Mouse (Mus musculus) heart, postnatal 0 days (tissue): ENCODE measurements at regions not wholly inside any gene's neighbourhood (a gene's known extent, or its start where the extent isn't known, plus 50 kb on each side); places are given as distances from the start of the nearest gene placed in this dataset.

Experiments
- ATAC-seq: fragments of 200-750 bp; cut with Nextera tagmentation; 2 replicates; pipeline ENCODE4 v1.8.0; 2017; ENCODE audit warnings: low read depth, moderate number of reproducible peaks, moderate library complexity; ENCODE audit not compliant: insufficient read depth
- DNase-seq: peaks from one replicate; pipeline ENCODE4 v3.0.0-alpha.2; 2016; ENCODE audit warnings: low spot score
- H3K27ac ChIP-seq: fragments of 300-500 bp; sonication (generic); 2 replicates; pipeline ENCODE4 v1.5.1; 2014; ENCODE audit warnings: low read depth, mild to moderate bottlenecking
- H3K27me3 ChIP-seq: fragments of 300-500 bp; sonication (generic); 2 replicates; pipeline ENCODE4 v1.6.1; 2014; ENCODE audit warnings: low read length, mixed read lengths; ENCODE audit not compliant: control insufficient read depth, insufficient read depth
- H3K36me3 ChIP-seq: fragments of 300-500 bp; sonication (generic); replicated peaks from 2 replicates; pipeline ENCODE4 v1.6.1; 2014; ENCODE audit warnings: low read length, mixed read lengths; ENCODE audit not compliant: control insufficient read depth, insufficient read depth
- H3K4me1 ChIP-seq: fragments of 300-500 bp; sonication (generic); 2 replicates; pipeline ENCODE4 v1.6.1; 2014; ENCODE audit warnings: antibody characterized with exemption; ENCODE audit not compliant: control insufficient read depth, insufficient read depth
- H3K4me2 ChIP-seq: fragments of 300-500 bp; sonication (generic); 2 replicates; pipeline ENCODE4 v1.6.1; 2014; ENCODE audit warnings: low read depth, mild to moderate bottlenecking, low read length, moderate library complexity
- H3K4me3 ChIP-seq: fragments of 300-500 bp; sonication (generic); 2 replicates; pipeline ENCODE4 v1.5.1; 2014; ENCODE audit warnings: low read depth, low read length
- H3K9ac ChIP-seq: fragments of 300-500 bp; sonication (generic); replicated peaks from 2 replicates; pipeline ENCODE4 v1.6.1; 2014; ENCODE audit warnings: low read depth, low read length, mixed read lengths
- H3K9me3 ChIP-seq: fragments of 300-500 bp; sonication (generic); replicated peaks from 2 replicates; pipeline ENCODE4 v1.6.1; 2016; ENCODE audit warnings: low read length; ENCODE audit not compliant: control insufficient read depth
- CTCF ChIP-seq: IDR thresholded peaks from 2 replicates; pipeline ENCODE4 v1.5.1; 2016; ENCODE audit warnings: antibody characterized with exemption, control low read depth, low read depth
- EP300 ChIP-seq: IDR thresholded peaks from 2 replicates; pipeline ENCODE4 v1.6.1; 2016; ENCODE audit warnings: antibody characterized with exemption, low read depth
- WGBS: fragments of 180-500 bp; shearing (Covaris S2); extraction: QIAGEN DNeasy Blood & Tissue Kit; methylation state at CpG from one replicate; pipeline ENCODE4 v1.1.7; 2014; 5-methylcytosine and 5-hydroxymethylcytosine counted together

DNA sequence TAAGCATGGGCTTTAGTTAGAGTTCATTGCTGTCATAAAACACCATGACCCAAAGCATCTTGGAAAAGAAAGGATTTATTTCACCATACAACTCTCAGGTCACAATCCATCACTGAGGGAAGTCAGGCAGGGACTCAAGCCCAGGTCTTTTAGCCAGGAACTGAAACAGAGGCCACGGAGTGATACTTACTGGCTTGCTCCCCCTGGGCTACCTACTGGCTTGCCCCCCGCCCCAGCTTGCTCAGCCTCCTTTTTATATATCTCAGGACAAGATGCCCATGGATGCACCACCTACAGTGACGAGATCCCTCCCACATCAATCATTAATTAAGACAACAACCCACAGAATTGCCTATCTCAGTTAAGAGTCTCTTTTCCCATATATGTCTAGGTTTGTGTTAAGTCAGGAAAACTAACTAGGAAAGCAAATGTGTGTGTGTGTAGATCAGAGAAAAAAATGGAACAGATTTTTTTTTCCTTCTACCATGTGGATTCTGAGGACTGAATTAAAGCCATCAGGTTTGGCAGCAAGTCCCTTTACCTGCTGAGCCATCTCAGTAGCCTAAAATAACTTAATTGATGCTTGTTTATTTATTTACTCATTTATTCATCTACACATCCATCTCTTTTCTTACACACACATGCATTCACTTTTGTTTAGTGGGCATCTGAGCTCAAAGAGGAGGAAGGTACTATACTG, 87.2 kb downstream of the Cxcl12 start:
- peaks cover 19% of the 10 kb centered on the region; the same call in 1 of the 2 replicates for H3K4me1 ChIP-seq
- H3K27ac ChIP-seq, result no peak overlapping the region
- no peak overlapping the region for H3K9ac ChIP-seq
- no peaks in the 10 kb centered on the region for H3K27me3 ChIP-seq
- WGBS, result 67% methylated on average over 3 of the region's 3 CpGs
- H3K4me2 ChIP-seq, result no peak overlapping the region
- no peaks in the 10 kb centered on the region for H3K36me3 ChIP-seq
- no peaks in the 10 kb centered on the region for H3K9me3 ChIP-seq
- no peak for ATAC-seq
- TF ChIP-seq EP300 (no peak), CTCF (no peak)
- H3K4me3 ChIP-seq, result no peak overlapping the region
- no peak for DNase-seq

GRCm38 (mm10) chr6:117256099-117256471, 87.8 kb downstream of the Cxcl12 start:
- 86% methylated on average over 2 of the region's 2 CpGs for WGBS
- H3K4me3 ChIP-seq, result no peak overlapping the region
- H3K9ac ChIP-seq, result no peak overlapping the region
- no peak overlapping the region for H3K4me2 ChIP-seq
- H3K36me3 ChIP-seq, result no peaks in the 10 kb centered on the region
- TF ChIP-seq CTCF (no peak), EP300 (no peak)
- peaks cover 19% of the 10 kb centered on the region; the same call in 1 of the 2 replicates for H3K4me1 ChIP-seq
- no peak for DNase-seq
- H3K9me3 ChIP-seq, result no peaks in the 10 kb centered on the region
- ATAC-seq, result no peak
- H3K27ac ChIP-seq, result no peak overlapping the region
- H3K27me3 ChIP-seq, result no peaks in the 10 kb centered on the region

GRCm38 (mm10) chr6:117257591-117257990, 89.3 kb downstream of the Cxcl12 start:
- TF ChIP-seq CTCF, result no peak
- no peak for TF ChIP-seq EP300
- no peak overlapping the region for H3K4me3 ChIP-seq
- H3K4me2 ChIP-seq, result no peak overlapping the region
- no peak overlapping the region for H3K9ac ChIP-seq
- no peak overlapping the region for H3K27ac ChIP-seq
- 92% methylated on average over 4 of the region's 4 CpGs for WGBS
- H3K27me3 ChIP-seq, result no peaks in the 10 kb centered on the region
- H3K4me1 ChIP-seq, result peaks cover 10% of the 10 kb centered on the region; the same call in 1 of the 2 replicates
- H3K9me3 ChIP-seq, result no peaks in the 10 kb centered on the region
- ATAC-seq (no peak), DNase-seq (no peak)
- no peaks in the 10 kb centered on the region for H3K36me3 ChIP-seq

DNA sequence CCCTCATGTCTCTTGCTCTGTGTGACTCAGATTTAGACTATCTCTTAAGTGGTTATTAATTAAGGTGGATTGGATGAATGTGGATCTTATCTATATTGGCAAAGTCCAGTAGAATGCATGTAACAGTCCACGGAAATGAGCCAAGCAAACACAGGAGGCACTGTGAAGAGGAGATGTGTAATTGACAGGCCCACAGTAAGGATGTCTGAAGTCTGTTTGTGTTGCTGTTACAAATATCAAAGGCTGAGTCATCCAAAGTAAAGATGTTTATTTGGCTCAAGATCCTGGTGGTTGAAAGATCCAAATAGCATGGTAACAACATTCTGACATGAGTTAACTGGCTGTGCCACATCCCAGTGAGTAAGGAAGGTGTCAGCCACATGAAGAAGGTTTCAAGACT, 99.6 kb downstream of the Cxcl12 start:
- ATAC-seq, result no peak
- H3K27ac ChIP-seq, result no peak overlapping the region
- H3K4me1 ChIP-seq, result peaks cover 11% of the 10 kb centered on the region; the same call in 1 of the 2 replicates

GRCm38 (mm10) chr6:117268376-117268775, 100.0 kb downstream of the Cxcl12 start:
- no peak overlapping the region for H3K9ac ChIP-seq
- peaks cover 11% of the 10 kb centered on the region; the same call in 1 of the 2 replicates for H3K4me1 ChIP-seq
- no peaks in the 10 kb centered on the region for H3K9me3 ChIP-seq
- no peak for TF ChIP-seq CTCF
- TF ChIP-seq EP300, result no peak
- H3K36me3 ChIP-seq, result no peaks in the 10 kb centered on the region
- no peak for DNase-seq
- ATAC-seq, result no peak
- H3K27me3 ChIP-seq, result no peaks in the 10 kb centered on the region
- no peak overlapping the region for H3K27ac ChIP-seq
- WGBS, result 56% methylated on average over 2 of the region's 2 CpGs
- no peak overlapping the region for H3K4me2 ChIP-seq
- no peak overlapping the region for H3K4me3 ChIP-seq

More for the DNA sequence above, 99.6 kb downstream of the Cxcl12 start:
- no peaks in the 10 kb centered on the region for H3K27me3 ChIP-seq
- H3K4me3 ChIP-seq, result no peak overlapping the region
- no peak for TF ChIP-seq CTCF
- TF ChIP-seq EP300, result no peak
- no peaks in the 10 kb centered on the region for H3K36me3 ChIP-seq
- no peak for DNase-seq
- no peaks in the 10 kb centered on the region for H3K9me3 ChIP-seq
- WGBS, result 26% methylated on average over 1 of the region's 1 CpGs
- H3K9ac ChIP-seq, result no peak overlapping the region
- H3K4me2 ChIP-seq, result no peak overlapping the region

DNA sequence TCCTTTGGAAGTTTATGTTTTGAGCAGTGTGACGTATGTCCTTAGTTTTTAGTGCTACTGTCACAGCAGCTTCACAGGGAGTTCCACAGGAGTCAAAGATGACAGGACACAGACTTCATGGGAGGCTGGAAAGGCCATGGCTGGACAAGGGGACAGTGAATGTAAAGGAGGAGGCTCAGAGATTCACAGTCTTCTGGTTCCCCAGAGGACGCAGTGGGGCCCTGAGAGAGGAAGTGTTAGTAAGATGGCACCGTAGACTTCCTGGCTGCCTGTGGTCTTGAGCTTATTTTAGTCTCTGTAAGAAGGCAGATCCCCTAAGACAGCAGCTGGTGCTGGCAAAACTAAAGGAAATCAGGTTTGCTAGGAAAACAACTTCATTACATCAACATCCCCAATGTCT, 101.9 kb downstream of the Cxcl12 start:
- Histone ChIP-seq H3K9me3 (no peaks in the 10 kb centered on the region), H3K27me3 (no peaks in the 10 kb centered on the region), H3K4me2 (no peak overlapping the region), H3K36me3 (no peaks in the 10 kb centered on the region), H3K9ac (no peak overlapping the region), H3K4me3 (no peak overlapping the region), H3K4me1 (peaks cover 11% of the 10 kb centered on the region; the same call in 1 of the 2 replicates), H3K27ac (no peak overlapping the region)
- DNase-seq (no peak), ATAC-seq (no peak)
- TF ChIP-seq EP300, result no peak
- TF ChIP-seq CTCF, result no peak
- 70% methylated on average over 3 of the region's 3 CpGs for WGBS
